Mouse (Mus musculus) spleen, adult 2 months (tissue): ENCODE data around the gene Ube2v1.

Source experiments
- CTCF ChIP-seq: fragments of 200-500 bp; IDR thresholded peaks from 2 replicates; pipeline ENCODE4 v1.5.1; 2011; ENCODE audit warnings: mild to moderate bottlenecking, inconsistent platforms; ENCODE audit not compliant: insufficient read depth, insufficient read length, insufficient replicate concordance; ENCODE audit errors: extremely low read depth
- POLR2A ChIP-seq: fragments of 200-500 bp; IDR thresholded peaks from 2 replicates; pipeline ENCODE4 v1.6.1; 2011; ENCODE audit warnings: low read depth, low read length, inconsistent platforms

- TF ChIP-seq CTCF, result no peak
- TF ChIP-seq POLR2A, result no peak
Measured at GRCm38 (mm10) chr2:167583161-167583952, 48.5 kb downstream of the Ube2v1 start.
